Mouse (Mus musculus) adrenal gland (tissue): ENCODE measurements around the gene Actn2.

Experiments used
- intact Hi-C: fragments of 180-260 bp; cut with DNase I; formaldehyde crosslinking; loops from one replicate; pipeline ENCODE4 v1.15.1; 2025

Actn2 gene

DNA sequence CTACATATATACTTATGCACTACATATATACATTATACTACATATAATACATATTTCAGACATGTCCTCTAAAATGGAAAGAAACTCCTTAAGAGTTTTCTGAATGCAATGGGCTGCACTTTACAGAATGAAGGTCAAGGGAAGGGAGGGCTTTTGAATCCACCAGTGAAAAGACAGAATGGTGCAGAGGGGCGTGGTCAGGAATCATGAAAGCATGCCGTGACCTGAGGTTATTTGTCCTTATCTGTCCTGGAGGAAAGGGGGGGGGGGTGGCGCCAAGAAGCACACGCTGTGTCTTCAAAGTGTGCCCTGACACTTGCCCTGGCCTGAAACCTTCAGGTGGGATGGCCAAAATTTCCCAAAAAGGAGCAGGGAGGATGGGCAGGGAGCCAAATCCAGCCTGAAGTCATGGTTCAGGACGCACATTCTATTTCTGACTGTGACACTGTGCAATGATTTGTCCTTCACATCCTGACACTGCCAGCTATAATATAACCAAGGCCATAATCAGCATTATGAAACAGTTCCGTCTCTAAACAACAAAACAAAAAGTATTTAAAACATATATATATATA, 23.3 kb downstream of the Actn2 start:
- intact Hi-C loops: no loop called here

DNA sequence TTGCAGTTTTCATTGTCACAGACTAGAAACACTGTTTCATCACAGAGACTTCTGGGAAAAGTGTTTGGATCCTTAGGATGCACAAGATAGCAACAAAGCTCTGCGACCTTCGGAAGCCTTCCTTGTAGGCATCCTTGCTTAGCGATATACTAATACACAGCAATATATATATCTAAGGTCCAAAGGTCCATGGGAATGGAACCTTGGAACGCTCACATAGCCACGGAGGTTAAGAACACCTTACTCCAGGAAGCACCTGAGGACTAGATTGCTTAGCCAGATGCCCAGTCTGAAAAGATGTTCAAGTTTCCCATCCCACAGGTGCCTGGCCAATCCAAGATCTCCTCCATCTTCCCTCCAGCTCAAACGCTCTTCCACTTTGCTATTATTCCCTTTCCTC, 26.4 kb downstream of the Actn2 start:
- intact Hi-C loops: no loop called here

DNA sequence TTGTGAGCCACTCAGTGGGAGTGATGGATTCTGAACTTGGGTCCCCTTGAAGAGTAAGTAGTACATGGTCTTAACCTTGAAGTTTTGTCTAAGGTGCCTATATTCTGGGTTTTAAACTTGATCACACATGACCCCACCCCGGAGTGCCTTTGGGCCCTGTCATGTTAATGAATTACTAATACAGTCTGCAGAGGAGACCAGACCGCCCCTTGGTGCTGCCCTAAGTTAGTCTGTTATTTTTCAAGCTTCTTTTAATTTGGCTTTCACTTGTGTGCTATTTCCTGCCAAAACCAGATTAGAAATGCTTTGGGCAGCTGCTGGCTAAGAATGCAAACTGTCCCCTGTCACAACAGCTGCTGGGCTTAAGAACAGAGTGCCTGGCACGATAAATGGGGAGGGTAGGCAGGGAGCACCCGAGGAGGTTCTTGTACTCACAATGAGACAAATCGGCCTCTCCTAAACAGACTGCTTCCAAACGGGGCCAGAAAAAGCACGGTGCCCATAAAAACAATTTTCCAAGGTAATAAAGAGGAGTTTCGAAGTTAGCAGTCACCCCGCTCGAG, 28.5 kb downstream of the Actn2 start:
- intact Hi-C loops: no loop called here

DNA sequence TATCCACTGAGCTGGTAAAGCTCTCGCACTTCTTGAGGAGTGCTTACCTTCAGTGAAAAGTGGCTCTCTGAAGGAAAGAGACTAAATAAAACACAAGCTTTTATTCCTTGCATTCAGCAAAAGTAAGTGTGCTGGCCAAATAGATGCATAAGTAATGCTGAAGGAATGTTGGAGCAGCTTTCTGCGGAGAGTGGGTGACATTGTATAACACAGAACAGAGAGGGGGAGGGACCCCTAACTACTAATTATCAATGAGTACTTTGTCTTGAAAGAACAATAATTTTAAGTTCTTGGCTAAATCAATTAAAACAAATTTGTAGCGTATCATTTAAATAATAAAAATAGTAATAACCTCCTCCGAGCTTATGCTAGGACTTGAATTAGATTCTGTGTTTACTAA, 29.2 kb downstream of the Actn2 start:
- intact Hi-C loops: no loop called here

DNA sequence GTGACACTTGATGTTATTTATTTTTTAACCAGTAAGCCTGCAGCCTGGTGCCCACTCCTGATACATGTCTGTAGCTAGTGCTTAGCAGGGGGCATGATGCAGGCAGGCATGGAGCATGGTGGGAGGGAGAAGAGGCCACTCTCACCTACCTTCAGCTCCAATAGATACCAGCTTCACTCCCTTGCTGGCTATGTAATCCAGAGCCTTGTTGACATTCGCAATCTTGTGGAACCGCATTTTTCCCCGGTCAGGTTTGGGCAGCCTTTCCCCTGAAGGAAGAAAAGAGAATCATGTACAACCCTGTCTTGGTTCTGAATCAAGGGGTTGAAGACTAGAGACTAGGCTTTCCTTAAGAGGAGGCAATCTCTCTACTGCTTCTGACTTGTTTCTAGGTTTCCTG, 31.1 kb downstream of the Actn2 start:
- intact Hi-C loops: no loop called here

DNA sequence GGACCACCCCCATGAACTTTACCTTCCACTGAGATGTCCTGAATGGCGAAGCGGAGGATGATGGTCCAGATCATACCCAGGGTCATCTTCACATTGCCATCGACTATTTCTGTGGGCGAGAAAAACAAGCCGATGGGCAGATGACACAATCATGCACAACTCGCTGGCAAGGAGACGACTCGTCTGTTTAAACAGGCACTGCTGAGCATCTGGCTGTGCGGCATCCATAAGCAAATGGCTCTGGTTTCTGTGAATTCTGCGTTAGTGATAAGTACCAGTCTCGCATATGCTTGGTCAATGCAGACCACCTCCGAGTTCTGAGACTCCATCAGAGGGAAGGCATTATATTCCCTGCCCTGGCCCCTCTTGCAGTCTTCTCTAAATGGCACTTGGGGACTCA, 31.7 kb downstream of the Actn2 start:
- intact Hi-C loops: no loop called here

DNA sequence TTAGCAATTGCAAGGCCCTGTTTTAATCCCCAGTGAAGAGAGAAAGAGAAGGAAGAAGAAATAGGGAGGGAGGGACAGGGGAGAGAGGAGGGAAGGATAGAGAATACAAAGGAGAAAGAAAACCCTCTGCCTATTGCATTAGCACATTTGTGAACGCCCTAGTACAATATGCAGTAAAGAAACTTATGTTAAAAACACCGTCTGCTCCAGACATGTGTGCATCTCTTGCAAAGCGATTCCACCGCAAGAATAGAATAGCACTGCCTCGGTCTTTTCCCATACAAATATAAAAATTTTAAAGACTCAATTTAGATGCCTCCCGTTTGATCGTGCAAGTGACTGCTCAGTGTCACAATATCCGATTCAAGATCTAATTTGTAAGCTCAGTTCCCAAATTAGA, 32.1 kb downstream of the Actn2 start:
- intact Hi-C loops: no loop called here

DNA sequence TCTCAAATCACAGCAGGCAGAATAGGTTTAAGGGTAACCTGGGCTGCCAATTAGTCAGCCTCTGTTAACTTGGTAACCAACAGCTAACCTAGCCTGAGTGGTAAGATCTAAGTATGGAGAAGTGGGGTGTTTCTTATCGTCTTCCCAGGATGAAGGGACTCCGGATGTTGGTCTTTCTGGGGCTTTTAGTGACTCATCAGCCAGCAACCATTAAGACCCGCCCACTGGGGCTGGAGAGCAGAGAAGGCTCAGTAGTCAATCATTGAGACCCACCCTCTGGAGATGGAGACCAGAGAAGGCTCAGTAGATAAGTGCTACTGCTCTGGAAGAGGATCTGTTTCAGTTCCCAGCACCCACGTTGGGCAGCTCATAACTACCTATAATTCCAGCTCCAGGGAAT, 33.3 kb downstream of the Actn2 start:
- intact Hi-C loops: no loop called here

DNA sequence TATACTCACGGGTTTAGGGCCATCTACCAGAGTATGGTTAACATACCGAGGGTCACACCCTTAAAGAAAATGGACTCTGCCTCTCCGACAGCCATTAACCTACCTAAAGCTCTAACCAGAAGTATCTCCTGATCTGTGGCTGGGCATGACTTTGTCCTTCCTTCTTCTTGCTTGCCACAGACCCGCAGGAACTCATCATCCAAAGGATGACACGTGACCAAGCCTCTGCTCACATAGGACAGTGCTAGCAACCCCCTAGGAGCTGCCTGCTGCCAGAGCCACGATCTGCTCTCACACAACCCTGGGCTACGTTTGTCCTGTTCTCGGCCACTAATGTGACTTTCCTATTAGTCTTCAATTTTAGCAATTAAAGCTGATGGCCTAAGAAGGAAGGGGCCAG, 35.0 kb downstream of the Actn2 start:
- intact Hi-C loops: no loop called here

DNA sequence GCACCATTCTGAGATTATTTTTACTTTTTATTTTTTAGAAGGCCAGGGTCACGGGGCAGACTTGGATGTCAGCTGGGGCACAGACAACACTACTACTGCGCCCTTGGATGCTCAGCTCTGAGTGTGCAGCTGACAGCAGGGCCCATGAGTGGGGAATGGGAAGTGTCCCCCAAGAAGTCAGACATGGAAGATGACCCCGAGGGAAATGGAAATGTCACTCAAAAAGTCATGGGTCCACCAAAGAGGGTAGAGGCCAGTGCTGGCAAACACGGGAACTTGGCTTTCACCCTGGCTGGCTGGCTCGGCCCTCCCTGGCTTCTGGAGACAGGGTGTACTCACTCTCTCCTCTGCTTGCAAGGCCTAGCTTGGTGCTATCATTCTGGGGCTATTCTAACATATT, 35.6 kb downstream of the Actn2 start:
- intact Hi-C loops: no loop called here

DNA sequence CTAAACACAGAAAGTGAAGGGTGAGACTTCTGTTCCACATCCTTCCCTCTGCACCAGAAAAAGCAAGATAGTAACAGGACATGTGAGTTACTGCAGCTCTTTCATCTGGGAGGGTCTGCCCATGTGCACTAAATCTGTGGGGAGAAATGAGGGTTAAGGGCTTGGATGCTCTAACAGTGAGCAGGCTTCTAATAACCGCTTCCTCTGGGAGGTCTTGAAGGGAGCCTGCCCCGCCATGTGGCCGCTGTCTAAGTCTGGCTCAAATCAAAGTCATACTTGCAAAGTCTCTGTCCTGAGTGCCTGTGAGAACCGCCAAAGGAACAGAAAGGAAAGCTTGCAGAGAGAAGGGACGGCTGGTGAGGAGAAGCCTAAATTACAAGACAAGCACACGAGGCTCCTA, 42.8 kb downstream of the Actn2 start:
- intact Hi-C loops: no loop called here

DNA sequence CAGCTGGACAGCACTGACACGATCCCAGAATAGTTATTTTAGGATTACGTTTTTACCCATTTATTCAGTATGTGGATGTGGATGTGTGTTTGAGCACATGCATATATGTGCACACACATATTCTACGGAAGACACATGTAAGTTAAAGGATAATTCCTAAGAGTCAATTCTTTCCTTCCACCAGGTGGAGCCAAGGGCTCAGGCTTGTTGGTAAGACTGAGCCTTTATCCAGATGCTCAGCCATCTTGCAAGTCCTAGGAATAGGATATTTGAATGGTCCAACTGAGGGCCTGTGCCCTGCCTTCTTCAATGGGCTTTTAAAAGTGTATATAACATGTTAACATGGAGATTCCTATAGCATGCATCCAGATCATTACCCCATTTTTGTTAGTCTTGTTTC, 43.9 kb downstream of the Actn2 start:
- intact Hi-C loops: loop anchor here (1.0 kb wide), 1 partner anchor 90 kb away; no protein-coding TSS in a partner anchor

DNA sequence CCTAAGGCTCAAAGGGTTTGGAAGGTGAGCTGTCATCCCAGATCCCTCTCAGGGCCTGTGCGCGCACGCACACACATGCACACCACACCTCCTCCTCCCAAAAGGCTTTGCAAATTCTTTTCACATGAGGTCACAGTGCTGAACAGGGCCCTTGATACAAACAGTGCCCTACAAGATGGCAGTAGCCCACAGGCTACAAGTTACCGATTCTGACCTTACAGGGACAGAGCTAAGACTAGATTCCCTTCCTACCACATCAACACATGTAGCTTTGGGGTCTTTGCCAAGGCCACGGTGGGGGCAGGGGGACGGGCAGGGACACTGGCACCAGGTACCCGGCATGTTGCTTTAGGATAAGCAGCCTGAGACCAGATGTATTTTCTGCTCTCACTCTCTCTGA, 46.8 kb downstream of the Actn2 start:
- intact Hi-C loops: no loop called here

DNA sequence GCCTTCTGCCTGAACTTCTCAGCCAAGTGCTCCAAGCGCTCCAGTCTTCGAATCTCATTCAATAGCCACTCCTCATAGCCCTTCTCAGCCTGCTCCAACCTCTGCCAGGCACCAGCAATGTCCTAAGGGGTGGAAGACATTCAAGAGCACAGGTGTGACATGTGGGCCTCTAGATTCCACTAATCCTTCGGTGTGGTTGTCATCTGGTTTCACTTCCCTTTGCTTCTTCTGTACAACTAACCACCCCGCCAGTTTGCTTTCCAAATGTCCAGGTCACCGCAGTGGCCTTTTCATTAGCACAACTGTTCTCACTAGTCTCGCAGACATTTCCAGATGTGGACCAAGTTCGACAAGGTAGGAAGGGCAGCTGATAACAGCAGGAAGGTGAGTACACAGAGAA, 49.9 kb downstream of the Actn2 start:
- intact Hi-C loops: no loop called here

DNA sequence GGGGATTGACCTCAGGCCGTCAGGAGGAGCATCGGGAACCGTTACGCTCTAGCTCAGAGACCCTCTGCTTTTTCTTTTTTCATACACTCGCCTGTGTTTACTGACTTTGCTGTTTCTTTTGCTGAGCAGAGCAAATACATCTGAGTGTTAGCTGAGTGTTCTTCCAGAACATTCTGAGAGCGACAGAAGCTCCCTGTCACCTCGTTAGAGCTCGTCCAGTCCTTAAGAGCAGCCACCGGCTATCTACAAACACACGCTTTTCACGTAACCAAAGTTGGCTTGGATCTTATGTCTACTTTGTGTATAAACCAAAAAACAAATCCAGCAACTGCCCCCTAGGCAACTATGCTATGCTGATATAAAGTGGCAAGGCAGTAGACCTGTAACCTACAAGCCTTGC, 56.0 kb downstream of the Actn2 start:
- intact Hi-C loops: no loop called here

DNA sequence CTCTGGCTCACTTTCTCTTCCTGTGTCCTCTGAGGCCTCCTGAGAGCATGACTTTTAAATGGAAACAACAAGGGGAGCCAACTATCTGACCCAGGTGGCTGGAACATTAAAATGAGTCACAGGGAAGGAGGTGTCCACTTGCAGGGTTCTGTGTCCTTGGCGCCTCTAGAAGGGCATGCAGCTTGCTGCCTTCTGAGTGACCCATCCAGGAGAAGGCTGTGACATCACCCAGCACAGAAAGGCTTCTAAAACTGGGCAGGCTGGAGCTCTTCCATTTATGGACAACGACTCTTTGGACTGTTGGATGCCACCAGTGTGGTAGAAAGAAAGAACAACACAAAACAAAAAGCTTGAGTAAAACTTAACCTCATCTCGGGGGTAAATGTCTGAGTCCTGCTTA, 56.7 kb downstream of the Actn2 start:
- intact Hi-C loops: no loop called here

DNA sequence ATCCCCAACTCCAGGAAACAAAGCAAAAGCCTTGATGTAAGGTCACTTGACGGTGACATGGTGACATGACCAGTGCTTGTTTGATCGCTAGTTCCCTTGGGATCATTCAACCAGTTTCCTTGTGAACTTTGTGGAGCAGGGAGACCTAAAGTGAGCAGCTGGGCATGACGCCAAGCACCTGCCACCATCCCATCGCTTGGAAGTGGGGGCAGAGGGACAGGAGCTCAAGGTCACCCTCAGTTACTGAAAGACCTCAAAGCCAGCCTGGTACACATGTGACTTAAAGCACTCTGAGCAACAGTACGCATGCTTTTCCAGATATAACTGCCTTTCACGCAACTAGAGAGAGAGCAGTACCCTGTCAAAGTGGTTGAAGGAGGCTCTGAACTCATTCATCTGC, 65.8 kb downstream of the Actn2 start:
- intact Hi-C loops: no loop called here

DNA sequence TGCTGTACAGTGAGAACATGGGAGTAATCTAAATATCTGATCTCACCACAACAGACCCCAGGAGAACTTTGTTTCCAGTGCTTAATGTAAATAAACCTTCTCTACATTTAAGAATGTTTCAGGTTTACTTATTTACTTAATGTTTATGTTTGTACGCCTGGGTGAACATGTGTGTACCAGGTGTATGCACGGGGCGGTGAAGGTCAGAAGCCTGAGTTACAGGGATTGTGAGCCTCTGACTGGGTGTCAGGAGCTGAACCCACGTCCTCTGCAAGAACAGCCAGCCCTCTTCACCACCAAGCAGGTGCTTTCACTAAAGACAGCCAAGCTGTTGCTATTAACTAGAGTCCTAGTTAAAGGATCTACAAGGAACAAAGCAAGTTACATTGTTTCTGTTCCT, 66.3 kb downstream of the Actn2 start:
- intact Hi-C loops: no loop called here

DNA sequence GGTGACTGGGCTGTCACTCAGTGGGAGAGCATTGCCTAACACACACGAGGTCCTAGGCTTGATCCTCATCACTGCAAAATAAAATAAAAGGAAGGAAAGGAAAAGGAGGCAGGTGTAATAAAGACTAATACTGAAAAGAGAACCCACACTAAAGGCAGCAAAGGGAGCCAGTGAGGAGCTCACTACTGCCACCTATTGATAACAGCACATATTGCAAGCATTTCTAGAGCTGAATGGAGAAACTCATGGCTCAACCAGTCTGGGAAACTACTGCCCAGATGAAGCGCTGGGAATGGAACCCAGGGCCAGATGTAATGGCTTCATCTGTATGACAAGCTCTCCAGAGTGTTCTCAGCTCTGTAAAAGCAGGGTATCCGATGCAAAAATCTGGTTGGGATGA, 67.6 kb downstream of the Actn2 start:
- intact Hi-C loops: no loop called here

DNA sequence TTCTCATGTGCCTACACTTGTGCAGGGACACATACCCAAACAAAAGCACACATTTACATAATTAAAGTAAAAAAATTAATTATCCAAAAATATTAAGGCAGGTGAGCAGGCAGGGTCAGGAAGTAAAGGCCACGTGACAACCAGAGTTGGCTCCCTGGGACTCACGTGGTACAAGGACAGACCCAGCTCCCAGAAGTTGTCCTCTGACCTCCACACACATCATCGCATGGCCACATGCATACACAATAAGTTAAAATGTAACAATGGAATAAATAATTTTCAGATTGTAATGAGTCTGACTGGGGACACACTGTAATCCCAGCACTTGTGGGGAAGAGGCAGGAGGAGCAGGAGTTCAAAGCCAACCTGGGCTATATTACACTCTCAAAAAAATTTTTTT, 72.6 kb downstream of the Actn2 start:
- intact Hi-C loops: no loop called here

DNA sequence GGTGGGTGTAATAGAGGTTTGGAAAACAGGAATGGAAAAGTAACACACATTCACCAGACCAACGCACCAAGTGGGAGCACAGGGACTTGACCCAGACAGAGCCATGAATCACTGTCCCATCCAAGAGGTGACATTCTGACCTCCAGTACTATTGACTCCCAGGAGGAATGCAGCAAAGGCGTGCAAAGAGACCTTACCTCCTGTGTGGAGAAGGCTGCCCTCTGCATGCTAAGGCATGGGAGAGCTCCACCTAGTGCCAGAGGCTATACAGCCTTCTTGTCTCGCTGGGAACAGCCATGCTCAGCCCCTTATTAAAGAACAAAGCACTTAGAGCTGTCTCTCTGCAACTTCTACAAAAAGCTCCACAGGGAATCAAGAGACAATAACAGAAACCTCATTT, 73.5 kb downstream of the Actn2 start:
- intact Hi-C loops: no loop called here

DNA sequence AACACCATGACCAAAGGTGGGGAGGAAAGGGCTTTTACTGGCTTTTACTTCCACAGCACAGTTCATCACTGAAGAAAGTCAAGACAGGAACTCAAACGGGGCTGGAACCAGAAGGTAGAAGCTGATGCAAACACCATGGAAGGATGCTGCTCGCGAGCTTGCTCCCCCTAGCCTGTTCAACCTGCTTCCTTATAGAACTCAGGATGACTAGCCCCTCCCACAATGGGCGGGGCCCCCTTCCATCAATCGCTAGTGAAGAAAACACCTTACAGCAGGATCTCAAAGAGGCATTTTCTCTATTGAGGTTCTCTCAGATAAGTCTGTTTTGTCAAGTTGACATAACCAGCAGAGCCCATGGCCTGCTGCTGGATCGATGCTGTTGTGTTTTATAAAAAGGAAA, 76.6 kb downstream of the Actn2 start:
- intact Hi-C loops: no loop called here

DNA sequence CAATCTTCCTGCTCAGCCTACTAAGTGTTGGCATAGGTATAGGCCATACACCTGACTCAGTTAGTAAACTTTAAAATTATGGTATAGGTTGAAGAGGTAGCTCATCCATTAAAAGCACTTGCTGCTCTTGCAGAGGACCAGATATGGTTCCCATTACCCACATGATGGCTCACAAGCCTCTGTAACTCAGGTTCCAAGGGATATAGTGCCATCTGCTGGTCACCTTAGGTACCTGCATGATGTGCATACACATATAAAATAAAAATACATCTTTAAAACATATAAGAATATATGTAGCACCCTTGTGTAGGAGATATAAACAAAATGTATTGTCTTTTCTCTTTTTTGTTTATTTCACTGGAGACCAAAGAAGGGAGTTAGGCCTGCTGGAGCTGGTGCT, 79.1 kb downstream of the Actn2 start:
- intact Hi-C loops: no loop called here
